Mouse (Mus musculus) MEL (cell line): ENCODE measurements at regions not wholly inside any gene's neighbourhood (a gene's known extent, or its start where the extent isn't known, plus 50 kb on each side); places are given as distances from the start of the nearest gene placed in this dataset.

ENCODE experiments used
- DNase-seq: peaks from one replicate; pipeline ENCODE4 v3.0.0; 2011; ENCODE audit warnings: low read depth, low spot score
- H3K27ac ChIP-seq: 2 replicates; pipeline ENCODE4 v1.5.1; 2012; ENCODE audit warnings: low read depth, mild to moderate bottlenecking, control low read depth, low read length, moderate library complexity; ENCODE audit not compliant: control insufficient read depth
- H3K27me3 ChIP-seq, 2 experiments: fragments of 150-350 bp in 1 of 2; sonication (generic) in 1 of 2; 2 replicates each; pipeline ENCODE4 v1.6.1; 2012; ENCODE audit warnings: low read length in 2 of 2, mild to moderate bottlenecking in 2 of 2, improper control_type of control experiment in 1 of 2, moderate library complexity in 1 of 2; ENCODE audit not compliant: insufficient read depth in 2 of 2, control insufficient read depth in 1 of 2
- H3K36me3 ChIP-seq, 2 experiments: 2 replicates each; pipeline ENCODE4 v1.6.1; 2012 to 2014; ENCODE audit warnings: low read length in 2 of 2, improper control_type of control experiment in 1 of 2, inconsistent platforms in 1 of 2, mild to moderate bottlenecking in 1 of 2; ENCODE audit not compliant: insufficient read depth in 2 of 2, control insufficient read depth in 1 of 2
- H3K4me1 ChIP-seq, 2 experiments: fragments of 150-350 bp in 1 of 2; sonication (generic) in 1 of 2; 2 replicates each; pipeline ENCODE4 v1.6.1; 2012; ENCODE audit warnings: low read length in 2 of 2, improper control_type of control experiment in 1 of 2, mild to moderate bottlenecking in 1 of 2; ENCODE audit not compliant: insufficient read depth in 2 of 2, control insufficient read depth in 1 of 2
- H3K4me3 ChIP-seq, 2 experiments: fragments of 150-350 bp in 1 of 2; sonication (generic) in 1 of 2; 2 replicates each; pipeline ENCODE4 v1.5.1; 2012; ENCODE audit warnings: low read depth in 2 of 2, low read length in 2 of 2, mild to moderate bottlenecking in 2 of 2, moderate library complexity in 2 of 2, control low read depth in 1 of 2, improper control_type of control experiment in 1 of 2; ENCODE audit not compliant: control insufficient read depth in 1 of 2, insufficient read depth in 1 of 2
- H3K79me2 ChIP-seq: 2 replicates; pipeline ENCODE4 v1.6.1; 2012; ENCODE audit warnings: mild to moderate bottlenecking, low read length, moderate library complexity; ENCODE audit not compliant: control insufficient read depth, poor library complexity, insufficient read depth
- H3K9ac ChIP-seq: 2 replicates; pipeline ENCODE4 v1.6.1; 2012; ENCODE audit warnings: low read depth, mild to moderate bottlenecking, control low read depth, low read length, moderate library complexity; ENCODE audit not compliant: control insufficient read depth, poor library complexity, severe bottlenecking
- H3K9me3 ChIP-seq: fragments of 150-350 bp; sonication (generic); replicated peaks from 2 replicates; pipeline ENCODE4 v1.6.1; 2012; ENCODE audit warnings: mild to moderate bottlenecking, low read length, improper control_type of control experiment, moderate library complexity; ENCODE audit not compliant: insufficient read depth
- CHD1 ChIP-seq: IDR thresholded peaks from 2 replicates; pipeline ENCODE4 v1.6.1; 2012; ENCODE audit warnings: low read depth, mild to moderate bottlenecking, inconsistent platforms, low read length, improper control_type of control experiment
- E2F4 ChIP-seq: IDR thresholded peaks from 2 replicates; pipeline ENCODE4 v1.6.1; 2011; ENCODE audit warnings: low read depth, low read length, improper control_type of control experiment, borderline replicate concordance
- ETS1 ChIP-seq: IDR thresholded peaks from 2 replicates; pipeline ENCODE4 v1.6.1; 2012; ENCODE audit warnings: low read depth, mild to moderate bottlenecking, inconsistent platforms, low read length, improper control_type of control experiment, moderate library complexity
- GABPA ChIP-seq: IDR thresholded peaks from 2 replicates; pipeline ENCODE4 v1.6.1; 2012; ENCODE audit warnings: low read depth, mild to moderate bottlenecking, inconsistent platforms, low read length, improper control_type of control experiment, moderate library complexity
- HCFC1 ChIP-seq: IDR thresholded peaks from 2 replicates; pipeline ENCODE4 v1.6.1; 2012; ENCODE audit warnings: low read depth, mild to moderate bottlenecking, inconsistent platforms, low read length, improper control_type of control experiment, moderate library complexity
- JUND ChIP-seq: IDR thresholded peaks from 2 replicates; pipeline ENCODE4 v1.6.1; 2011; ENCODE audit warnings: low read depth, mild to moderate bottlenecking, improper control_type of control experiment, low read length
- KAT2A ChIP-seq: conservative IDR thresholded peaks from 2 replicates; pipeline ENCODE4 v1.6.1; 2012; ENCODE audit warnings: low read depth, low read length, improper control_type of control experiment, inconsistent platforms
- MAFK ChIP-seq: IDR thresholded peaks from 2 replicates; pipeline ENCODE4 v1.6.1; 2011; ENCODE audit warnings: low read depth, mild to moderate bottlenecking, low read length, improper control_type of control experiment, borderline replicate concordance
- MAX ChIP-seq: IDR thresholded peaks from 2 replicates; pipeline ENCODE4 v1.6.1; 2011; ENCODE audit warnings: low read length, improper control_type of control experiment
- MAZ ChIP-seq: IDR thresholded peaks from 2 replicates; pipeline ENCODE4 v1.6.1; 2012; ENCODE audit warnings: low read depth, mild to moderate bottlenecking, inconsistent platforms, low read length, improper control_type of control experiment
- MXI1 ChIP-seq: IDR thresholded peaks from 2 replicates; pipeline ENCODE4 v1.6.1; 2011; ENCODE audit warnings: mild to moderate bottlenecking, low read depth, low read length, improper control_type of control experiment
- NELFE ChIP-seq: IDR thresholded peaks from 2 replicates; pipeline ENCODE4 v1.6.1; 2011; ENCODE audit warnings: low read depth, low read length, improper control_type of control experiment
- NRF1 ChIP-seq: IDR thresholded peaks from 2 replicates; pipeline ENCODE4 v1.6.1; 2014; ENCODE audit warnings: low read depth, mild to moderate bottlenecking, inconsistent platforms, low read length, improper control_type of control experiment, moderate library complexity; ENCODE audit not compliant: poor library complexity, insufficient read depth, severe bottlenecking
- POLR2A ChIP-seq, 2 experiments: IDR thresholded peaks; 2 replicates each; pipeline ENCODE4 v1.6.1; 2011 to 2012; ENCODE audit warnings: low read length in 2 of 2, mild to moderate bottlenecking in 2 of 2, control low read depth in 1 of 2, improper control_type of control experiment in 1 of 2, low read depth in 1 of 2, moderate library complexity in 1 of 2; ENCODE audit not compliant: control insufficient read depth in 1 of 2, insufficient read depth in 1 of 2, poor library complexity in 1 of 2
- POLR2AphosphoS2 ChIP-seq: IDR thresholded peaks from 2 replicates; pipeline ENCODE4 v1.6.1; 2011; ENCODE audit warnings: low read length, improper control_type of control experiment
- POLR2AphosphoS5 ChIP-seq: IDR thresholded peaks from 2 replicates; pipeline ENCODE4 v1.6.1; 2012; ENCODE audit warnings: low read depth, borderline replicate concordance, mild to moderate bottlenecking, inconsistent platforms, low read length, moderate library complexity, mixed read lengths
- TBP ChIP-seq: IDR thresholded peaks from 2 replicates; pipeline ENCODE4 v1.8.0; 2011; ENCODE audit warnings: low read depth, low read length, improper control_type of control experiment
- USF2 ChIP-seq, 2 experiments: IDR thresholded peaks; 2 replicates each; pipeline ENCODE4 v1.6.1; 2011 to 2012; ENCODE audit warnings: improper control_type of control experiment in 2 of 2, low read length in 2 of 2, borderline replicate concordance in 1 of 2, inconsistent platforms in 1 of 2, low read depth in 1 of 2, mild to moderate bottlenecking in 1 of 2; ENCODE audit not compliant: insufficient read depth in 1 of 2
- ZC3H11A ChIP-seq: IDR thresholded peaks from 2 replicates; pipeline ENCODE4 v1.6.1; 2012; ENCODE audit warnings: low read depth, mild to moderate bottlenecking, inconsistent platforms, low read length, improper control_type of control experiment

DNA sequence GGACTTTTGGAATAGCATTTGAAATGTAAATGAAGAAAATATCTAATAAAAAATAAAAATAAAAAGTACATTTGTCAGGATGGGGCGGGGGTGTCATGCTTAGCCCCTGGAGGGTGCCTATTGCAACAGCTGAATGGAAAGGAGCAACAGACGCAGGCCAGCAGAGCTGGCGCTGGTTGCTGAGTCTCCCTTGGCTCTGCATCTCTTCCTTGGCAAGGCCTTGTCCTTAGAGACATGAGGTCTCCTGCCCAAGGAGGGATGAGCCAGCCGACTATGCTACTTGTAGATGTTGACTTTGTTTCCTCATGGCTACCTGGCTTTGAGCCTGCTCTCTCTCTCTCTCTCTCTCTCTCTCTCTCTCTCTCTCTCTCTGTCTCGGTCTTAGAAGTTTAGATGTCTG is 166.4 kb downstream of the Opa1 start:
- Histone ChIP-seq H3K27ac (no peak overlapping the region), H3K27me3 (peaks cover 0 to 2% of the 10 kb centered on the region in 2 experiments; a peak in 3 of 4 replicates), H3K4me3 (no peak overlapping the region), H3K36me3 (no peaks in the 10 kb centered on the region), H3K79me2 (no peaks in the 10 kb centered on the region), H3K9ac (no peak overlapping the region), H3K4me1 (no peaks in the 10 kb centered on the region), H3K9me3 (no peaks in the 10 kb centered on the region)
- no peak for DNase-seq
- no peak for TF ChIP-seq HCFC1

DNA sequence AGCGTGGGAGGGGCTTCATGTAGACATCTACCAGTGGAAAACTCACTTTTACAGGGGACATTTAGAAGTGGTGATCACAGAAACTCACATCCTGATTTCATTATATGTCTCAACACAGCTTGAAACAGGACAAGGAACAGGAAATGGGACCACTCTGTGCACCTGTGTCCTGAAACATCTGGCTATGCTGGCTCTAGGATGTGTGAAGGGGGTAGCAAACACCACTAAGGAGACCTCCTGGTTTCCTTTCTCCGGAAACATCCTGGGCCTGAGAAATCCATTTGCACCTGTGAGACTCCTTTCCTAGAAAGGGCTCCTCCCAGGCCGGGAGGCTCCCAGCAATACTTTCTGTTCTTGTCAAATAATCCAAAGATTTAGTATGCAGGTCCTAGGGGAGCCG is 167.1 kb downstream of the Opa1 start:
- no peak overlapping the region for H3K4me3 ChIP-seq
- H3K36me3 ChIP-seq, result no peaks in the 10 kb centered on the region
- peaks cover 0 to 2% of the 10 kb centered on the region in 2 experiments; a peak in 3 of 4 replicates for H3K27me3 ChIP-seq
- TF ChIP-seq MAX, result no peak
- TF ChIP-seq MAZ, result no peak
- no peak for TF ChIP-seq GABPA
- TF ChIP-seq MAFK, result no peak
- no peak for TF ChIP-seq ETS1
- no peak for TF ChIP-seq HCFC1
- TF ChIP-seq CHD1, result no peak
- no peak for TF ChIP-seq USF2 (IDR thresholded peaks at IDR 0.05; ENCODE audit: borderline replicate concordance in 1 of 2, insufficient read depth in 1 of 2, low read depth in 1 of 2, low read length in 2 of 2)
- no peak for TF ChIP-seq POLR2A (IDR thresholded peaks at IDR 0.05; ENCODE audit: control insufficient read depth in 1 of 2, insufficient read depth in 1 of 2, low read depth in 1 of 2, low read length in 2 of 2, poor library complexity in 1 of 2)
- no peak for TF ChIP-seq E2F4
- TF ChIP-seq ZC3H11A, result no peak
- TF ChIP-seq NELFE, result no peak
- TF ChIP-seq POLR2AphosphoS2, result no peak
- TF ChIP-seq POLR2AphosphoS5, result no peak
- TF ChIP-seq NRF1, result no peak
- H3K27ac ChIP-seq, result no peak overlapping the region
- no peaks in the 10 kb centered on the region for H3K9me3 ChIP-seq
- no peaks in the 10 kb centered on the region for H3K4me1 ChIP-seq
- no peak overlapping the region for H3K9ac ChIP-seq
- H3K79me2 ChIP-seq, result no peaks in the 10 kb centered on the region
- no peak for DNase-seq

GRCm38 (mm10) chr16:29749167-29749566 is 170.0 kb downstream of the Opa1 start:
- H3K27me3 ChIP-seq, result peaks cover 2% of the 10 kb centered on the region in 2 experiments; a peak in 3 of 4 replicates
- no peaks in the 10 kb centered on the region for H3K79me2 ChIP-seq
- DNase-seq, result no peak
- H3K27ac ChIP-seq, result no peak overlapping the region
- H3K36me3 ChIP-seq, result no peaks in the 10 kb centered on the region
- H3K9ac ChIP-seq, result no peak overlapping the region
- TF ChIP-seq TBP (no peak), MXI1 (no peak), KAT2A (no peak), JUND (no peak)
- H3K9me3 ChIP-seq, result no peaks in the 10 kb centered on the region
- H3K4me1 ChIP-seq, result no peaks in the 10 kb centered on the region
- no peak overlapping the region for H3K4me3 ChIP-seq
